Mouse (Mus musculus) C3H10T1/2 (cell line): ENCODE data around the gene Sec24a. TPM values are rescaled to one million over a fixed set of nuclear protein-coding genes. Genes with fewer than 3 reads are reported as not detected.

ENCODE experiments used
- polyA plus RNA-seq, 2 experiments: library from polyadenylated mRNA; unstranded; fragments of >200 nt; fragmentation: generic; extraction: Trizol; gene quantifications; one replicate each; pipeline ENCODE4 v1.2.1; 2012; ENCODE audit warnings: missing spikeins in 2 of 2

Sec24a gene
- polyA plus RNA-seq = 1 to 10 TPM in 1 of 2 experiments, under 1 TPM in 1; 0.81 to 4.5 TPM

DNA sequence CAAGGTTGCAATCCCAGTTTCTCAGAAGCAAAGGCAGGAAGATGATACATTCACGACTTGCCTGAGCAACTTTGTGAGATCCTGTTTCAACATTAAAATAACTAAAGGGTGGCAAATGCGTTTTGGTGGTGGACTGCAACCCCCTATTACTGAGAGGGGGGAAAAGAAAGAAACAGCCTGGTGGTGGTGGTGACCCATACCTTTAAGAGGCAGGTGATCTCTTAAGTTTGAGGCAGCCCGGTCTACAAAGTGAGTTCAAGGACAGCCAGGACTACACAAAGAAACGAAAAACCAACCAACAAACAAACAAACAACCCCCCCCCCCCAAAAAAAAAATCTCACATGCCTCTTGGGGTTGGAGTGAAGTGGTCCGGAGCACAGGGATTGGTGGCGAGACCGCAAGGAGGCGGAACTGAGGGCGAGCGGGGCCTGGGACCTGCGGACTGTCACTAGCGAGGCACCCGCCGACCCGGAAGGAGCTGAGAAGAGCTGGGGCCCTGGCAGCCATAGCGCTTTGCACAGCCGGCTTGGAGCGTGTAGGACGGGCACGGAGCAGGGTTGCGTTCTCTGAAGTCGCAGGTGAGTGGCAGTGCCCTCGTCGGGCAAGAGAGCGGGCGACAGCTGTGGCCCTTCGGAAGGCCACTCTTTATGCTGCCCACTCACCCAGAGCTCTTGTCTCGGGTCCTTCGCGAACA, at the start of gene Sec24a, which contains the start of gene Sar1b:
Gene Sec24a (minus strand): TSS at position 422 of the 695 bp plus-strand sequence.
Gene Sar1b (plus strand): TSS at position 475 of the 695 bp plus-strand sequence.

DNA sequence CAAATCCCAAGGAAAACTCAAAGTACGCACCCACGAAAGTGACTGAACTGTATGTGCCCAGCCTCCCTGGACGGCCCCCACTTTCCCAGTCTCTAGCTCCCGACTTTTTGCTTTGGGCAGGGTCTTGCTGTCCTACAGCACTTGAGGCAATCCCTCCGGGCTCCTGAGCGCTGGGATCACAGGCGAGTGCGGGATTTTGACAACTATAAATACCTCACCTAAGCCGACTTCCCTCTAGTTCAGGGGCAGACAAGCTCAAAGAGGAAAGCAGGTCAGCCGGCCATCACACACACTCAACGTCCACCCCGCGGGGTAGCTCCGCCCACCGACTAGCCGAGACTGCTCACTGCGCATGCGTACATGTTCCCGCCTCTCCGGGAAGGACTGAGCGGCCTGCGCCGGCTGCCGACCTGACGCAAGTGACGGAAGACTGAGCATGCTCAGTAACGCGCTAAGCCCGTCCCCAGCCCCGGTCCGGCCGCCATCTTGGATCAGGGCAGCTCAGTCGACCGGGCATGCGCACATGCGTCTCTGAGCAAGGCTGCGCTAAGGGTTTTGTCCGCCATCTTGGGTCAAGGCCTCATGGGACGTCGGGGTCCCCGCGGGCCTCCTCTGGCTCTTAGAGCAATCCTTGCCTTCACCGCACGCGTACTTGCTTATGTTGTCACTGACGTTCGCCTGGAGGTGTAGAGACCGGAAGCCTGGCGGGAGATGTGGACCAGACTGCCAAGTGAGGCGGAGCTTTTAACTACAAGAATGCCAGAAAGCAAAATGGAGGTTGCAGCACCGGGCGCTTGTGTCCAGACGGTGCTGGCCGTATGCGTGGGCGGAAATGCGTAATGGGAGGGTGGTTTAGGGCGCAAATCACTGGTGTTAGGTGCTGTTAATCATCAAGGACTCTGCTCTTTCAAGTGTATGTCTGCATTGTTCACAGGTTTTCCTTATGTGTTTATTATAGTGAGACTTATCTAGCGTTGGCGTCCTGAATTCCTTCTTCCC, 74.8 kb downstream of the Sec24a start, which contains the start of gene 0610009B22Rik:
Gene 0610009B22Rik (minus strand): TSS at position 545 of the 999 bp plus-strand sequence.

DNA sequence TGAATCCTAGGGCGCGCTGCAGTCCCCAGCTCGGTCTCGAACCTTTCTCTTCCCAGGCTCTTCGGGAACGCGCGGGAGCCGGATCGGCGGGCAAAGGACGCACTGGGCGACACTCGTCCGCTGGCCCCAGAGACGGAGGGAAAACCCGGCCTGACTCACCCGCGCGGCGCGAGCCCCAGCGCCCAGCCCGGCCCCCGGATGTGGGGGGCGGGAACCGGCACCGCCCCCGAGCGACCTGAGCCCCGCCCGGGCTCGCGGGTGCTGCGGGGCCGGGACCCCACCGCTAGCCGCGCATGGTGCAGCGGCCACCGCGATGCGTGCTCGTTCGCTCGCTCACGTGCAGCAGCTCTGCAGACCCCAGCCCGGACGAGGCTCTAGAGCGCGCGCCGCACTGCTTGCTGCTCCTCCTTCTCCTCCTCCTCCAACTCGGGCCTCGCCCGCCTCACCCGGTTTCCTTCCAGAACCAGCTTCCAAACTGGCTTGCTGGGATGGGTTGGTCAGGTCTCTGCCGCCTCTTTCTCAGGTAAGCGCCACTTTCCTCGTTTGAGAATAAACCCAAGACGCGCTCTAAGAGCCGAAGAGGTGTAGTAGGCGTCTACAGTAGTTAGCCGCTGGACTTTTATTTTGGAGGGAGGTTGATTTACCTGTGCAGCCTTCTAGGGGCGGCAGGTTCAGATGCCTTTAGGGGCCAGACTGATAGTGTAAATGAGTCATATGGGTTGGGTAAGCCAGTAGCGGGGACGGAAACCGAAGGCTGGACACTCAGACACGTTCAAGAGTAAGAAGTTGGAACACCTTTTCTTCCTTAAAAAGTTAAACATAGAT, 112.5 kb downstream of the Sec24a start, which contains the start of the genes N4bp3 and D930048N14Rik:
Gene N4bp3 (minus strand): TSS at position 152 of the 825 bp plus-strand sequence.
Gene D930048N14Rik (plus strand): TSS at position 264 of the 825 bp plus-strand sequence.

Other genes with a start within 250 kb of the Sec24a start
- gene Phykpl, start 178.9 kb downstream of the Sec24a start, polyA plus RNA-seq = 1 to 10 TPM; 4.2 to 8.7 TPM
- gene Hnrnpab, start 156.8 kb downstream of the Sec24a start, polyA plus RNA-seq = 100 to 1,000 TPM; 144 to 260 TPM
- gene Nhp2, start 143.9 kb downstream of the Sec24a start, polyA plus RNA-seq = 100 to 1,000 TPM in 1 of 2 experiments, 10 to 100 TPM in 1; 83.1 to 636 TPM
- 10 to 100 TPM; 24.1 to 35.1 TPM for gene Rmnd5b, start 127.7 kb downstream of the Sec24a start, polyA plus RNA-seq
- 1 to 10 TPM; 2.3 to 4.5 TPM for gene N4bp3, start 112.8 kb downstream of the Sec24a start, polyA plus RNA-seq
- under 1 TPM; 0.13 to 0.48 TPM for gene D930048N14Rik, start 112.7 kb downstream of the Sec24a start, polyA plus RNA-seq
- 10 to 100 TPM in 1 of 2 experiments, 1 to 10 TPM in 1; 2.2 to 24.3 TPM for gene 0610009B22Rik, start 74.8 kb downstream of the Sec24a start, polyA plus RNA-seq
- gene Sar1b, start 53 bp upstream of the Sec24a start, polyA plus RNA-seq = 10 to 100 TPM in 1 of 2 experiments, 1 to 10 TPM in 1; 7.1 to 44.6 TPM
- 10 to 100 TPM in 1 of 2 experiments, 1 to 10 TPM in 1; 4.3 to 12.8 TPM for gene Jade2, start 94.0 kb upstream of the Sec24a start, polyA plus RNA-seq
- 10 to 100 TPM; 31.2 to 43.5 TPM for gene Cdkn2aipnl, start 204.0 kb upstream of the Sec24a start, polyA plus RNA-seq
- 10 to 100 TPM in 1 of 2 experiments, 1 to 10 TPM in 1; 5.7 to 60.8 TPM for gene Ube2b, start 237.1 kb upstream of the Sec24a start, polyA plus RNA-seq
- 1 to 10 TPM in 1 of 2 experiments, under 1 TPM in 1; 0.26 to 2.8 TPM for gene Cdkl3, start 240.6 kb upstream of the Sec24a start, polyA plus RNA-seq